Mouse (Mus musculus) ES-E14 (cell line): ENCODE results near the gene Yars.

Experiments
- CHD2 ChIP-seq: IDR thresholded peaks from 2 replicates; pipeline ENCODE4 v1.6.1; 2014; ENCODE audit warnings: mild to moderate bottlenecking, low read depth, low read length, inconsistent platforms
- ZC3H11A ChIP-seq: IDR thresholded peaks from 2 replicates; pipeline ENCODE4 v1.6.1; 2012; ENCODE audit warnings: low read depth, mild to moderate bottlenecking, inconsistent platforms, low read length, borderline replicate concordance

GRCm38 (mm10) chr4:129254571-129254970, 65.0 kb downstream of the Yars start:
- TF ChIP-seq CHD2 (no peak), ZC3H11A (no peak)
